Mouse (Mus musculus) ES-Bruce4 (cell line): ENCODE measurements around the gene Nob1.

ENCODE experiments used
- CTCF ChIP-seq: IDR thresholded peaks from one replicate; pipeline ENCODE4 v1.8.1; 2011; ENCODE audit warnings: low read depth, low read length
- EP300 ChIP-seq: IDR thresholded peaks from 2 replicates; pipeline ENCODE4 v1.6.1; 2011; ENCODE audit warnings: low read depth, low read length; ENCODE audit not compliant: insufficient read depth
- POLR2A ChIP-seq: IDR thresholded peaks from one replicate; pipeline ENCODE4 v1.8.1; 2011; ENCODE audit warnings: low read length; ENCODE audit not compliant: insufficient read depth

GRCm38 (mm10) chr8:107465332-107465990 lies 40.6 kb upstream of the Nob1 start:
- TF ChIP-seq POLR2A (no peak), EP300 (no peak), CTCF (no peak)
